Mouse (Mus musculus): Measurements from ENCODE around the gene Cspg5.

Gene Cspg5

DNA sequence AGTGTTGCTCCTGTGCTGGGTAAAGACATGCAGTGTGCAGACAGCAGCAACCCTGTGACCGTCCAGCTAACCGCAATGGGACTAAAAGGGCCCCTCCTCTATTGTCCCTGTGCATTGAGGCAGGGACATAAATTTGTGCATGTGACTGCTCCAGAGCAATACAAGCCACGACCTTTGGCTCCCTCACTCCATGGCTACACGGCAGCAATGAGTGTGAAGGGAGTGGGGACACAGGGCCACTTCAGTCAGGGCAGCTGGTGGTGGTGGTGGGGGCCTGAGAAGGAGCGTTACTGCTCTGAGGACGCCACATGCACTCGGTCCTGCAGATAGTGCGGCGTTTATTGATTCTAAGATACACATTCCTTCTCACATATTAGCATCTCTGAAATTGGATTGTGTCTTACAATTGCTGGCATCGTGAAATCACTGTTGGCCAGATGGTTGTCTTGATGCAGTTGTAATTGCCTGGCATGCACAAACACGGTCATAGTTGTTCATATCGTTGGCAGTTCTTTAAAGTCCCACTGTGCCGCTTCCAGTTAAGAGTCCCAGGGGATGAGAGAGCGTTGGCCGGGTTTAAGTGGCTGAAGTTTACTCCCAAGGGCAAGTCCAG is 11.9 kb downstream of the Cspg5 start:
- no peak for DNase-seq

DNA sequence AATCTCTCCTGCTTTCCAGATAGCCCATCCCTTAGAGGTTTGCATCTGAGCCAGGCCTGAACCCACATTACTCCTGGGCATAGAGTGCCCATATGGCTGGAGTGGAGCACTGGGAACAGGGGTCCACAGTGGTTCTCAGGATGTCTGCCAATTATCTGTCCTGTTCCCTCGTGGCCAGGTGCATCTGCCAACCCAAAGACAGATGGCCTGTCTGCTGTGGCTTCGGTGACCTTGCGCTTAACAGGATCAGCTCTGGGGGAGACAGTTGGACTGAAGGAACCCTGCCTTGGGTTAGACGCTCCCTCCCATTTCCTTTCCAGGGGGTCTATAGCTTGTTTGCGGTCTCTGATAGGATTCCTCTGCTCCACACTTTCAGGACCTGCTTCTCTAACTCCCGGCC is 15.1 kb downstream of the Cspg5 start:
- DNase-seq = peak; percentile 53

DNA sequence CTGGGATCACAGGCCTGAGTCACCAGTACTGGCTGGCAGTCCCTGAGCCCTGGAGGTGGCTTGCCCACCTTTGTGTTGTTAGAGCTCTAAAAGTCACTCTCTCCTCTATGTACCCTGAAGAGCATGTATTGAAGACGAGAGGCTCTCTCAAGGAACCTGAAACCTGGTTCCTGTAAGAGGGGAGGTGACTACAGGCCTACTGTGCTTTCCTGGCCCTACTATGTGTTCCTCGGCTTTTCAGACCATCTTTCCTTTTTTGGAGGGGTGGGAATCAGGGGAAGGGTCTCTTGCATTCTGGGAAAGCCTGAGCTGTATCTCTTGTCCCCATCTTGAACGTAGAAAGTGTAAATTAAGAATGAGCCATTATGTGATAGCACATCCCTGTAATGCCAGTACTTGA is 15.5 kb downstream of the Cspg5 start:
- no peak for DNase-seq

DNA sequence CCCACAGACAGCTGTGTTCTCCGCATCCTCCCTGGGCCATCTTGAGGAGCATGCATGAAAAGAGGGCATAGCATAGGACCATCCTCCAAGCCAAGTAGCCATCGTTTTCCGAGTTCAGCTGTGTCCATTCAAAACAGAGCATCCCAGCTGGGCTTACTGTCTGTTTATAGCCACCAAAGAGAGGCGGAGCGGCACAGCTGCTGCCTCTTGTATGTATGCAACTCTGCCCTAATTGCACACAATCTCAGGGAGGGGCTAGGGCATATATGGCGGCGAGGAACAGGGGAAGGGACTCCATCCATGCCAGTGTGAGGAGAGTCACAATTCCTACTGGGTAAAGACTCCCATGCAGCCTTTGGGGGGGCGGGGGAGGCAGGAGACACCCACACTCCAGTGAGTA is 19.6 kb downstream of the Cspg5 start:
- no peak for DNase-seq

DNA sequence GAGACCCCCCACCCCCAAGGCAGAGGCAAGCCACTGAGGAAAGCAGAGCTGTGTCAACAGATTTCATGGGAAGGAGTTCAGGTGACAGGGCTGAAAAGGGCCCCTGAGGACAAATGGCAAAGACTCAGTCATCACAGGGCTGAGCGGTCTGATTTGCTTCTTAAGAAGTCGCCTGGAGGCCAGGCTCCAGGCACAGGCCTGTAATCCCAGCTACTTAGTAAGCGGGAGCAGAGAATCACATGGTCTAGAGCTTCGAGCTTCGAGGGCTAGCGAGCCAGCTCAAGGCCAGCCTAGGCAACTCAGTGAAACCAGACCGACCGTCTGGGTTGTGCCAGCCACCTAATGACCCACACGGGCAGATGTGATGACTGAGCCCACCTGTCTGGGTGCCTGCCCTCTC is 21.4 kb downstream of the Cspg5 start:
- no peak for DNase-seq

DNA sequence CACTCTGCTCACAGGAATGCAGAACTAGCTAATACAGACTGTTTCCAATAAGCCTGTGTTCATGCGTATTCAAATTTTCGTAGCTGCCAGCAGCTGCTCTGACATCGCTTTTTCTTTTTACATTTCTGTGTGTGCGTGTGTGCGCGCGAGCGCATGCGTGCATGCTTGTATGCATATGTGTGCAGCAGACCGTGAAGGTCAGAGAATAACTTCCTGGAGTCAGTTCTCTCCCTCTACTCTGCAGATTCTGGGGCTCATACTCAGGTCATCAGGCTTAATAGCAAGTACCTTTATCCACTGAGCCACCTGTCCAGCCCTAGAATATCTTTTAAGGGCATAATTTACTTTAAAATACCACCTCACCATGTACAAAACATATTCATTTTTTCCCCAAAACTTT is 24.8 kb downstream of the Cspg5 start:
- no peak for DNase-seq

DNA sequence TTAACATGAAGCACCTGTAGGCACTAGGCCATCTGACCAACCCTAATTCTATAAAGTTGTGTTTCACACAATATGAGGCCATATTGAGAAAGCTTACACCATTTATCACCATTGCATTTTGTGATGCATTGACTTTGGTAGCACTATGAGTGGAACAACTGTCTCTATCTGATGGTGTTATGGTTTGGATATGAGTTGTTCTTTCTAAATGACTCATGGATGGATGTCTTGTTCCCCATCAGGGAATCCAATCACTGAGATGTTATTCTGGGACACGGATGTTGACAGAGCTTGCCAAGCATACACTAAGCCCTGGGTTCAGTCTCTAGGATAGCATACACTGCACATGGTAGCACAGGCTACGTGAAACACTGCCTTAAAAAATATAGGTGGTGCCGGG is 28.7 kb downstream of the Cspg5 start:
- no peak for DNase-seq

DNA sequence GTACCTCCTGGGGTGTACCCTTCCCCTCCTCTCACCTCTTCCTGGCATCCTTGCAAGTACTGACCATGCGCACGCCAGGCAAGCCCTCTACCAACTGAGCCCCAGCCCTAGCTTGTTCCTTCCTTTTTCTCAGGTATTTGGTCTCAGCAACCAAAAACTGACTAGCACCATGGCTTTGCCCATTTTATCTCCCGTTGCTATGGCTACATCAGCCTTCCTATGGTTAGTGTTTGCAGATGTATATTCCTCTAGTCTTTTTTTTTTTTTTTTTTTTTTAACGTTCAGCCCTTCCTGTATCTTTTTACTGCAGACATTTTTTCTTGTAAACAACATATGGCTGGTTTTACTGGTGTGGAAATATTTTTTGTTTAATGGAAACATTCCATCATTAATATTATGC is 29.9 kb downstream of the Cspg5 start:
- no peak for DNase-seq

DNA sequence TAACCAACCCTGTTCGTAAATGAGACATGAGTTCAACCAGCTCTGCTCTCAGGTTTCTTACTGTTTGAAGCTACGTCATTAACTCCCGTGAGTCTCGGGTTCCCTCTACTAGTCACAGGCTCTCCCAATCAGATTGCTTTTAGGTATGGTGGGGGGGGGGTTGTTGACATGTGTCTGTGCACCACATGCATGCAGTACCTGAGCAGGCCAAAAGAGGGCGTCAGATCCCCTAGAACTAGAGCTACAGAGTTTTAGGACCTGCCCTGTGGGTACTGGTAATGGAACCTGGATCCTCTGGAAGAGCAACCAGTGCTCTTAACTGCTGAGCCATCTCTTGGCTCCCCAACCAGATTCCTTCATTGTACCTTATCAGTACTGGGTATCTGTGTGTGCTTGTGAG is 32.3 kb downstream of the Cspg5 start:
- DNase-seq = no peak

DNA sequence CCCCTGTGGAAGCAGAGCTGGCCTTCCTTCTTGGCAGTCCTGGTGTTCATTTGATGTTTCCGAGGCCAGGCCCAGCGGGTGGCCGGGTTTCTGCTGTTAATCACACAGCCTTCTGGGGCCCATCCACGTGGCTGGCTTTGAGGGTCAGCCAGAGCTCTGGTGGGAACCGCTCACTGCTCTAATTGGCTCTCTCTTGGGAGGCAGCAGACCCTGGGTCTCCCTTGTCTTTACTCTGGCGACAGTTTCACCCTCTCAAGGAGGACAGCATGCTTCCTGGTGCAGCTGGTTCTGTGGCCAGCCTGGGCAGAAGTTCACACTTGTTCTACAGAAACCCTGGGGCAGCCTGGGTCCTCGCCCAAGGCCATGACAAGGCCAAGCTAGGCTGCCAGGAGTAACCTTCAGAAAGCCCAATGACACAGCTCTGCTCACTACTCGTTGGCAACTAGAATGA is 33.9 kb downstream of the Cspg5 start:
- DNase-seq = peak in 1 of 2 experiments; percentile 19

DNA sequence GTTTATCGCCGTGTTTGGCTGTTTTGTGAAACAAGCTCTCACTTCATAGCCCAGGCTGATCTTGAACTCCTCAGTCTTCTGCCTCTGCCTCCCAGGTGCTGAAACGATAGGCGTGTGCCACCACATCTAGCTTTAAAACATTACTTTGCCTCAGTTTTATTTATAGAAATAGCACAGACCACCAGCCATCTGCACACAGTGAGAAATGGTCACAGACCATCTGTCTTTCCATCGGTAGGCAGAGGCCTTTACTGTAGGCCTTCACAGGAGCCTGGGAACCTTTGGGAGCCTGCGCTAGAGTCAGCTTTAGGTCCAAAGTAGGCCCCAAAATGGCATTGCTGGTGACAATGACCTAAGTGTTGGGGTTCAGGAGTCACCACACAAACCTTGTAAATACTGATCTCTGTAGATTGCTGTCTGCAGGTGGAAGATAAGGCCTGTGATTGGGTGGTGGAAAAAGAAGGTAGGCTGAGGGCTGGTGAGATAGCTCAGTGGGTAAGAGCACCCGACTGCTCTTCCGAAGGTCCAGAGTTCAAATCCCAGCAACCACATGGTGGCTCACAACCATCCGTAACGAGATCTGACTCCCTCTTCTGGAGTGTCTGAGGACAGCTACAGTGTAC is 40.6 kb downstream of the Cspg5 start:
- DNase-seq = peak; percentile 30 to 31

DNA sequence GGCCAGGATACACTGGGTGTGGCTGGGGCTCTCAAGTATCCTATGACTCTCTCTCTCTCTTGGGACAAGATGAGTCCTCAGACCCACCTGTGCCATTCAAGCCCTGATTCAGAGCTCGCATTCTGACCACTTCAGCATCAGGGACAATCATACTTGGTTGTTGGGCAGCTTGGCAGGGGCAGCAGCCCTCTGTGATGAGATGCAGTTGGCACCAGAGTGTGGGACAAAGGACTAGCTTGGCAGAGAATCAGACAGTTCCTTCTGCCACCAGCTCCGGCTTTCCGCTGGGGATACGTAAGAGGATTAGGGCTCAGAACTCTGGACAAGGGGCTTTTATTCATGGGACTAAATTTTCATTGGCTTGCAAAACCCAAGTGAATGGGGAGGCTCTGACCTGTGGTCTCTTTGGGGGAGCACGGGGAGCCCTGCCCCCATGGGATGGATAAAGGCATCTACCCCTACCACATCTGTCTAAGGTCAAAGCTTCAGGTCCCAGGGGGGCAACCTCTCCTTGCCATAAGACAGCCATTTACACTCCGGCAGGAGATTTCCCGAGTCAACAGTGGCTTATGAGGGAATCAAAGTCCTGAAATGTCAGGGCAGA is 43.8 kb downstream of the Cspg5 start:
- peak; percentile 46 to 47 for DNase-seq

DNA sequence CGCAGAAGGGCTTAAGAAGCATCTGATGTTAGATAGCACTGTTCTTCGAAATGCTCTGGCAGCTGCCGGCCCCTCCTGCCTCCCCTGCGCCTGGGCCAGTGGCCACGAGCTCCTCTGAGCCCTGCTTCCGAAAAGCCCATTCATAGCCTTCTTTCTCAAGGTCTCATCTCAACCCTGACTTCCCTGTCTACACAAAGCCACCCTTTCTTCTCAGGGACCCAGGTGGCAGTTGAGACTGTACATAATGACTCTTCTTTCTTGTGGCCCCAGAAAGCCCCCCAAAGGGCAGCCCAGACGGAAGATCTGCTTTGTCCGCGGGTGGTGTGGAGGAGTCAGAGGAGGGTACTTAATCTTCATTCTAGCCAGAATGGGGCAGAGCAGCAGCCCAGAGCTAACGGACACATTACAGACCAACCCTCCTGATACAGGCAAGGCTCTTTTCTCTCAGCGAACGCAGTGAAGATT is 49.7 kb downstream of the Cspg5 start:
- DNase-seq = no peak

DNA sequence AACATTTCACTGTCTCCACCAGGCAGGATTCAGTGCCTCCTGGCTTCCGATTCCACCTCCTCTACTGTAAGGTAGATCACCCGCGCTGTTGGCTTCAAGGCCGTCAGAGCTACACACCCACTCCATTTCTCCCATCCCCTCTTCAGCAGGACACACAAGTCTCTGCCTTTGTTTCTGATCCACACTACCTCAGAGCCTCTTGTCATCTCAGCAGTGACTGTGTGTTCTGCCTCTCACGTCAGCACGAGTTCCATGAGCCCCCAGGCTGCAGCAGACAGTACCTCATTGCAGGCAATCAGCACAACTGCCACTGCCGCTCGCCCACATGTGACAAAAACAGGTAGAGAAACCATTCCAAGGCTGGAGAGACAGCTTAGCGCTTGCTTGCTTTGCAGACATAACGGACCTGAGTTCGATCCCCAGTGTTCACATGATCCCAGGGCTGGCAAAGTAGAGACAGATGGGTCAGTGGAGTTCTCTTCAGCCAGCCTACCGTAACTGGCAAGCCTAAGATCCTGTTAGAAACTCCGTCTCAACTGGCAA is 50.4 kb downstream of the Cspg5 start:
- no peak for DNase-seq

DNA sequence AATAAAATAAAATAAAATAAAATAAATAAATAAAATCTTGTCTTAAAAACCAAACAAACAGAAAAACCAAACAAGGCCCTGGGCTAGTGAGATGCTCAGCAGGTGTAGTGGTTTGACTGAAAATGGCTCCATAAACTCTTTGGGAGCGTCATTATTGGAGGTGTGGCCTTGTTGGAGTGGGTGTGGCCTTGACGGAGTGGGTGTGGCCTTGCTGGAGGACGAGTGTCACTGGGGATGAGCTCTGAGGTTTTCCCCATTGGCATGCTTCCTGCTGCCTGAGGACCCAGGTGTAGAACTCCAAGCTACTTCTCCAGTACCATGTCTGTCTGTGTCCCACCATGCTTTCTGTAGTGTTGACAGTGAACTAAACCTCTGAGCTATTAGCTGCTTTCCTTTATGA is 51.2 kb downstream of the Cspg5 start:
- DNase-seq = no peak

DNA sequence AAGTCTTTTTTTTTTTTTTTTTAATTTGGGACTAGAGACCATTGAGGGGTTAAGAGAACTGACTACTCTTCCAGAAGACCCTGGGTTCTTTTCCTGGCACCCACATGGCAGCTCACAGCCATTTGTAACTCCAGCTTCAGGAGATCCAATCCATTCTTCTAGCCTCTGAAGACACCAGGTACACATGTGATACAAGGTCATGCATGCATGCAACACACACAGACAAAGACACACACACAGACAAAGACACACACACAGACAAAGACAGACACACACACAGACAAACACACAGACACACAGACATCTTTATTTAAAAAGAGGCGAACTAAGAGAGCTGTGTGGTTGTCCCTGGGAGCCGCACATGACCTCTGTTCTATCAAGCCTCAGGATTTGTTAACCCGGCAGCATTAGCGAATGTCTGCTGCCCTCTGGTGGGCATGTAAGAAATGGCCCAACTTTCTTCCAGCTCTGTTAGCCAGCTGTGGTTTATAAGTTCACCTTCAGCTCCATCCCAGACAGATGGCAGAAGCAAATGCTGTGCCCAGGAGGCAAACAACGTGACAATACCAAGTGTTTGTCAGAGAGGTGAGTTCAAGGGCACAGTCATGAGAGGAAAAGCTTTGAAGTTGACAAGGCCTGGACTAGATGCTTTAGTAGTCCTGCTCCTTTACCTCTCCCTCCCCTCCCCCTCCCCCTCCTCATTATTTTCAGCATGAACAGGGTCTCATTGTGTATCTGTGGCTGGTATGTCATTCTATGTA is 53.5 kb downstream of the Cspg5 start:
- peak; percentile 83 to 88 for DNase-seq

DNA sequence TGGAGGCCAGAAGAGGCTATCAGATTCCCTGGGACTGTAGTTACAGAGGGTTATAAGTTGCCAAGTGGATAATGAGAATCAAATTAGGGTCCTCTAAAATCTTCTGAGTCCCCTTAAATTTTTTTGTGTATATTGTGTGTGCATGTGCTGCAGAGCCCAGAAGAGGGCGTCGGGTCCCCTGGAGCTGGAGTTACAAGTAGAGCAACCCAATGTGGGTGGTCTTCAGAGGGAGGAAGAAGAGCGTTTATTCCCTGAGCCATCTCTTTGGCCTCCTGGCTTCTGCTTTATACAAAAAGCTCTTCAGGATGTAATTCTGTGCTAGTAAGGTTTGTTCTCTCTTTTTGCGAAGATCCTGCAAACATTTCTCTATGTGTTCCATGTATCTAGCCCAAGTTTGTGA is 60.9 kb downstream of the Cspg5 start:
- no peak for DNase-seq

DNA sequence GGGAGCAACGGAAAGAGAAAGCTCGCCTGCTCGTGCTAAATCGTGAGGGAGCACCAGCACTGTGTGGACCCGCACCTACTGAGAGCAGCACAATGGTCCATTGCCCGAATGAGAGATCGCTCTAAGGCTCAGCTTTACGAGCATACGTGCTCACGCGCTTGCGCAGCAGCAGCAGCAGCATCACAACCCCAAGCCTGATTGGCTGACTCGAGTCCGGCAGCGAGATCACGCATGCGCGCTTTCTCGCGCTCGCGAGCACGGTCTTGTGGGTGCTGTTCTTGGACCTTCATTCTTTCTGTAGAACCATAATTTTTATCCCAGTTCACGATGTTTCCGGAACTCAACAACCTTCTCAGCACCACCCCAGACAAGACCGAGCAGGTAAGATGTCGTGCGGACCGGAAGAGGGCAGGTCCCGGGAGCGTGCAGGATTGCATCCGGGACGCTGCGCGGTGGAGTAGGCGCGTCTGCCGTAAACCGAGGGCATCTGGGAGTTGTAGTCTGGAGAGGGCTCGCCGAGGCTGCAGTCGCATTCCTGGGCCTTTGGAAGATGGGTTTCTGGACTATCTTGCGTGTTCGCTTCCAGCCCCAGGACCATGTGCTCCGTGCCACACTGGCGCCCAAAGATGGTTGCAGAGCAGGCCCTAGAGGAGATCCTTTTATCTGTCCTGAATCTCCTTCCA is 61.5 kb downstream of the Cspg5 start, which contains the start of gene Elp6:
Elp6 (plus strand) TSS at position 205 of the 683 bp plus-strand sequence.
- peak; percentile 91 to 94 for DNase-seq

DNA sequence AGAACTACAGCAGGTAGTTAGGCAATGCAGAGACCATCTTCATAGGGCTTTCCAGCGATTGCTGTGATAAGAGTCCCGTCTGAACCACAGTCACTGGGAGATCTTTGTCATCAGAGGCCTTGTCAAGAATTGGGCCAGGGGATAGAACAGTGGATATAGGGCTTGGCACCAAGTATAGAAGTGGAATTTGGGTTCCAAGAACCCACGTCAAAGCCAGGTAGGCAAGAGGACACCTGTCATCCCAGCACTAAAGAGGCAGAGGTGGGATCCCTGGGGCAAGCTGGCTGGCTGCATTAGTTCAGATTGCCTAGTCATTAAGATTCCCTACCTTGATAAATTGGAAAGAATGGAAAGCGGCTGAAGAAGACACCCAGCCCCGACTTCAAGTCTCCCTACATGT is 62.8 kb downstream of the Cspg5 start:
- DNase-seq = no peak
